Mouse (Mus musculus) neutrophil, adult 83 days (primary cell): ENCODE results near the gene Ces1c. TPM values are rescaled to one million over a fixed set of nuclear protein-coding genes. Genes with fewer than 3 reads are reported as not detected.

ENCODE experiments used
- total RNA-seq, 2 experiments: library from RNA; stranded (reverse); gene quantifications; one replicate each; pipeline ENCODE4 v1.2.4; 2023

Gene Ces1c
- total RNA-seq, result not detected

DNA sequence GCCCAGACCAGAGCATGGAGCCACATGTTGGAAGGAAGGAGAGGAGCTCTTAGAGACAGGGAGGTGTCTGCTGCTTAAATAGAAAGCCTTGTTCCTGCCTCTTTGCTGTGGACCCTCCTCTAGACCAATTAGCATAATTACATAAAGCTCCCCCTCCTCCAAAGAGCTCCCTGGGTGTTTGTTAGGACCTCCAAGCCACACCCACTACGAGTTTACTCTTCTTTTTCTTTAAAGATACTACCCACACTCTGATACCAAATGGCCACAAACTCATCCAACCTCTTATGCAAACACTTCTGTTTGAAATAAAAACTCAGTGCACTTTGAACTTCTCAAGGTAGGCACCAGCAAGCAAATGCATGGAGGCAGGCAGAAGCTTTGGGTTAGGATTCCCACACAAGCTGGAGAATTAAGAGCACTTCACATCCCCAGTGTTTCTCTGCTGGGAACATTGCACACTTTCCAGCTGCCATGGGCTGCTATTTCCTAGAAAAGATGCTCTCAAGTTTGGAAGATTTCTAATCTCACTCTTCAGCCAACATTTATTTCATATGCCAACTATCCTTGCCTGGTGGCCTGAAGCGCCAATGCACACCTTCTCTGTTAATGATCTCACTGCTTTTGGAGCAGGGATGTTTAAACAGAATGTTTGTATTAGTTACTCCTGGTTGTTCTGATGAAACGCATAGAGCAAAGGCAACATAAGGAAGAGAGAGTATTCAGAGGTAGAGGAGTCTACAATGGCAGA, at the start of gene Ces1c:
Ces1c (minus strand) TSS at position 51 of the 748 bp plus-strand sequence.

DNA sequence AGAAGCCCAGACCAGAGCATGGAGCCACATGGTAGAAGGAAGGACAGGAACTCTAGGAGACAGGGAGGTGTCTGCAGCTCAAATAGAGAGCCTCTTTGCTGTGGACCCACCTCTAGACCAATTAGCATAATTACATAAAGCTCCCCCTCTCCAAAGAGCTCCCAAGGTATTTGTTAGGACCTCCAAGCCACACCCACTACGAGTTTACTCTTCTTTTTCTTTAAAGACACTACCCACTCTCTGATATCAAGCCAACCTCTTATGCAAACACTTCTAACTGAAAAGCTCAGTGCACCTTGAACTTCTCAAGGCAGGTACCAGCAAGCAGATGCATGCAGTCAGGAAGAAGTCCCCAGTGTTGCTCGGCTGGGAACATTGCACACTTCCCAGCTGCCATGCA, 51.2 kb downstream of the Ces1c start, which contains the start of gene Ces1b:
Ces1b (minus strand) TSS at position 131 of the 400 bp plus-strand sequence.

Other genes with a start within 250 kb of the Ces1c start
- 10 to 100 TPM in 1 of 2 experiments, 1 to 10 TPM in 1; 7.3 to 13.7 TPM for gene Capns2, start 229.9 kb downstream of the Ces1c start, total RNA-seq
- 1 to 10 TPM; 1.1 to 1.3 TPM for gene Slc6a2, start 171.2 kb downstream of the Ces1c start, total RNA-seq
- not detected for gene Ces1a, start 83.1 kb downstream of the Ces1c start, total RNA-seq
- gene Ces1b, start 51.3 kb downstream of the Ces1c start, total RNA-seq, result not detected
- gene Ces1d, start 66.6 kb upstream of the Ces1c start, total RNA-seq, result 10 to 100 TPM; 12.3 to 13.8 TPM
- gene Ces1e, start 98.3 kb upstream of the Ces1c start, total RNA-seq, result not detected
- not detected for gene Ces1f, start 148.5 kb upstream of the Ces1c start, total RNA-seq
- not detected for gene Ces1g, start 206.0 kb upstream of the Ces1c start, total RNA-seq
- not detected for gene Ces1h, start 248.4 kb upstream of the Ces1c start, total RNA-seq